Mouse (Mus musculus): ENCODE data around the gene Lrrc28. TPM values are rescaled to one million over a fixed set of nuclear protein-coding genes. Genes with fewer than 3 reads are reported as not detected.

Lrrc28 gene
- 10 to 100 TPM; 19.4 to 24.7 TPM for total RNA-seq (2021)
- 18.6 and 24.1 TPM in 2 replicates for polyA plus RNA-seq (2012; rRNA removed)
- long read RNA-seq, partial matches to known transcripts, result 0 of 16 reads
- long read RNA-seq, other reads (novel, unspliced or antisense), result 12 of 16 reads

GRCm38 (mm10) chr7:67644833-67645680 is at the start of gene Lrrc28:
Gene Lrrc28 (minus strand): TSS chr7:67645268.
- DNase-seq, result peak; percentile 99

DNA sequence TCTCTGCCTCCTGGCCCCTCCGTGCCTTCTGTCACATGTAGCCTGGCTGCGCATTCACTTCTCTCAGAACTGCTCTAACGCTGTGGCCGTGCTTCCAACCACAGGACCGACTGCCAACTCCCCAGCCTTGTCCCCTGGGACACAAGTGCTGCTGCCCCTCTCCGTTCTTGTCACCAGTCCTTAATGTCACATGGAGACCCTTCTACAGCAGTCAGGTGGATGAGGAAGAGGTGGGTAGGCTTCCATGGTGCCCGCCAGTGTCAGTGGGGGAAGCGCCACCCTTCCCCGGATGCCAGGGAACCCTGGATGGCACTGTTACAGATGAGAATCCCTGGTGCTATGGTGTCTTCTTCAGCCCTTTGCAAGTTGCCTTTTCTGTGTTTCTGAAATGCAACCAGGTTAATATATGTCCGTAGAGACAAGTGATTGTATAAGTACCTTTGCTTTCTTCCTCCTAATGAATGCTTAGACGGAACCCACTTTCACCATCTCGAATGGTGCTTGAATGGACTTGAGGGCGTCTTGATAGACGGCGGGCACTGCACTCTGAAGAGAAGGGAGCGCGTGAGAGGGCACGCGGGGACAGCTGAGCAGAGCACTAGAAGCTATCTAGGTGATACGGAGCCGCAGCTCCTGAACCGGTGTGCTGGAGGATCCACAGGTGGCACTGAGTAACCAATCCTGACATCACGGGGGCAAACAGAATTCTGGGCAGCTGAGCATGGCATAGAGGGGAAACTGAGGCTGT is 47.9 kb upstream of the Lrrc28 start:
- no peak for DNase-seq

DNA sequence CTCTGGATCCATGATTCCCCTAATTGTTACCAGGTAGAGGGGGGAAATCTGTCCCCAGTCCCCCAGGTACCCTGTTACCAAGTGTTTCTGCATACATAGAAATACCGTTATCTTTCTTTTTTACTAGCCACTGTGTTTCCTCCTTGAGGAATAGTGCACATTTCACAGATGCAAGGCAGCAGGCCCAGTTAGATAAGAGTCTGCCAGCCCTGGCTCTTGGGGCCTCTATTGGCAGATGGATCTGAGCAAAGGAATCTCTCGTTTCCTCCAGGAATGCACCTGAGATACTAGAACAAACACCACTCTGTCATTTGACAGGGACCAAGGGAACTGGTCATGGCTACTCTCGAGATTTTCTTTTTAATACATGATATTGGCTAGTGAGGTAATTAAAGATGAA is 47.1 kb upstream of the Lrrc28 start:
- no peak for DNase-seq

GRCm38 (mm10) chr7:67691036-67691435 is 46.0 kb upstream of the Lrrc28 start:
- DNase-seq, result peak; percentile 61

GRCm38 (mm10) chr7:67689793-67690192 is 44.7 kb upstream of the Lrrc28 start:
- peak; percentile 51 for DNase-seq

DNA sequence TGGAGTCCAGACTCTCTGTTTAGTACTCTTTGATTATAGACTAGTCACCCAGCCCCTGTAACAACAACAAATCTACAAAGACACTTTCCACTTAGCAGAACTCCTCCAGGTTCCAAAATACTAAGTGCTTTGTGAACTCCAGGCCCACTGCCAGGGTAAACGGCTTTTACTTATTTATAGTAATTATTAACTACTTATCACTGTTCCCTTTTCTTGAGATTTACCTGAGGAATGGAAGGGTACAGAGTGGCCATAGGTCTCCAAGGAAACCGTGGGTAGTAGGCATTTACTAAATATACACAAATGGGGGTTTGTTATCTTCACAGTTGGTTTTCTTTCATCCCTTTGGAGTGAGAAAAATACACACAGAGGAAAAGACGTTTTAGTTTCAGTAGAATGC is 43.2 kb upstream of the Lrrc28 start:
- DNase-seq, result no peak

GRCm38 (mm10) chr7:67686545-67686944 is 41.5 kb upstream of the Lrrc28 start:
- DNase-seq, result no peak

GRCm38 (mm10) chr7:67683006-67683405 is 37.9 kb upstream of the Lrrc28 start:
- no peak for DNase-seq

DNA sequence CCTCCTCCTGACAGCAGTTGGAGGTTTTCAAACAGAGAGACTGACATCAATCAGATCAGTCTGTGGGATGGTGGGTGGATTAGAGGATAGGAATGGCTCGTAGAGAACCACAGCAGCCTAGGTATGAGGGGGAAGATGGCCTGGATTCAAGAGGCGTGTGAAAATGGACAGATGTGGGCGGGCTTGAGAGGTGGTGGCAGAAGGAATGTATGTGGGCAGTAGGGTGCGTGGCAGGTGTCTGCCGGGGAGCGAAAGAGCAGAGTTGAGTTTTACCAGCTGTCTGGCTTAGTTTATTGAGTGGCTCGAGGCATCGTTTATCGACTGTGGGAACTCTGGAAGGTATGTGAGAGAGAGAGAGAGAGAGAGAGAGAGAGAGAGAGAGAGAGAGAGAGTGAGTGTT is 36.0 kb upstream of the Lrrc28 start:
- no peak for DNase-seq

GRCm38 (mm10) chr7:67678878-67679499 is 33.9 kb upstream of the Lrrc28 start:
- no peak for DNase-seq

- no peak for DNase-seq
Measured at GRCm38 (mm10) chr7:67673656-67674055, 28.6 kb upstream of the Lrrc28 start.

DNA sequence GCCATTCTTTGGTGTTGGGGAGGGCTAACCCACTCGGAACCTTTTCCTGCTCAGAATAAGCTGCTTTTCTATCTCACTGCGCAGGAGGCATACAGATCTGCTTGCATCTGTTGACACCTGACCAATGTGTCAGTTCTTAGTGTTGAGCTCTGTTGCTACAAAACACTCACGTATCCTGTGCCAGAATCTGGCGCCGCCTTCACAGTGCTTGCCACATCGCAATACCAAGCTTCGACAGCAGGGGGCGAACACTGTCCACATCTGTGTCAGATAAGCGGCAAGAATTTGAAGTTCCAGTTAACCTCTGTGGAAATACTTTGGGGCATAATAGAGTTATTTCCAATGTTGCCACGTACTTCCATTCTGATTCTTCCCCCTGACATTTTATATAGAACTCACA is 27.6 kb upstream of the Lrrc28 start:
- DNase-seq, result peak; percentile 91

DNA sequence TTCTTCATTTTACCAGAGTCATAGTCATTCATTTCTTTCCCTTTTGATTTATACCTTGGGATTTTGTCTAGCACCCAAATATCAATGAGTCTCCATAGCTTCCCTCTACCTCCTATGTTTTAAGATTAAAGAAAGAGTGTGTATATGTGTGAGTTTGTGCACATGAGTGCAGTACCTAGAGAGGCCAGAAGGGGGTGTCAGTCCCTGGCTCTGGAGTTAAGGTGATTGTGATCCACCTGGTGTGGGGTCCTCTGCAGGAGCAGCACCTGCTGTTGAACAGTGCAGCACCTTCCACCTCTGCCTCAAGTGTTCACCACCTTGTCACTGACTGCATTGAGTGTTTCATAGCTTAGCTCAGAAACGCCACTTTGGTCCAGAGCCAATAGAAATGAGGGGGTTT is 25.9 kb upstream of the Lrrc28 start:
- DNase-seq, result no peak

GRCm38 (mm10) chr7:67663981-67664694 is 19.1 kb upstream of the Lrrc28 start:
- no peak for DNase-seq

DNA sequence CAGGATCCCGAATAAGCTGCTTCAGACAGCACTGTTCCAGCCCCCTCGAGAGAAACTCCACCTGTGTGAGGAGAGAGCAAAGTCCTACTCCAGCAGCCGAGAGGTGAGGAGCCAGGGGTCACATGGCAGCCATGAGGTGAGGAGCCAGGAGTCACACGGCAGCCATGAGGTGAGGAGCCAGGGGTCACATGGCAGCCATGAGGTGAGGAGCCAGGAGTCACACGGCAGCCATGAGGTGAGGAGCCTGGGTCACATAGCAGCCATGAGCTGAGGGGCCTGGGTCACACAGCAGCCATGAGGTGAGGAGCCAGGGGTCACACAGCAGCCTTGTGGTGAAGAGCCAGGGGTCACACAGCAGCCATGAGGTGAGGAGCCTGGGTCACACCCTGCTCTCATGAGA is 17.4 kb upstream of the Lrrc28 start:
- no peak for DNase-seq

- DNase-seq, result no peak
Measured at GRCm38 (mm10) chr7:67658110-67658509, 13.0 kb upstream of the Lrrc28 start.

DNA sequence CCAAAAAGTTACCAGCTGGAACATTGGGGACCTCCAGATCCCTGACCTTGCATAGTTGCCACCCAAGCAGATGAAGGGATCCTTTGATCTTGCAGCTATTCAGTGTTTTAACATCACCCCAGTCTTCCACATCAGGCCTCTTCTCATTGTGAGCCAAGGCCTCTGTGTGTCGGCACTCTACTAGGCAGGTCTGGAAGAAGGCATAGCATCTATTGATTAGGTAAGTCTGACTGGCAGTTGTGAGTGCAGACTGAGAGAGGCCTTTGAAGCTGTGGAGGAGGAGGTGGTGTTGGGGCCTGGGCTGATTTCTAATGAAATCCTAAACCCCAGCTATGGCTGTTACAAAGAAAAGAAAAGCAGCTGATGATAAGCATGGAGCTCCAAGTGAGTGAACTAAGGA is 10.1 kb upstream of the Lrrc28 start:
- DNase-seq, result peak; percentile 53

DNA sequence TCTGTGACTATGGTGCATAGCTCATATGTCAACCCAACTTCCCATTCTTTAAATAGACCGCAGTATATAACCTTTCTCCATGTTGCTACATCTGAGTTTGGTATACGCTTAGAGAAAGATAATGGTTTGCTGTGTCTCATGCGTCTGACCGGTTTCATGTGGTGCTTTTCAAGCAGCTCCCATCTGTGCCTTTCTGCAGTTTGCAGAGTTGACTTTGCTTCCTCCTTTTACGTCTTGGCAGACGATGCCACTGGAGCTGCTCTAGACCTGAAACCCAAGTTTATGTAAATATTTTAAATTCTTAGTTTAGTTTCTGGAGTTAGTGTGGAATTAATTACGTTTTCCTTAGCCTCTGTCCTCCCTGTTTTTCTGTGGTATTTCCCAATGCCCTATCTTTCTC is 9.6 kb upstream of the Lrrc28 start:
- no peak for DNase-seq

DNA sequence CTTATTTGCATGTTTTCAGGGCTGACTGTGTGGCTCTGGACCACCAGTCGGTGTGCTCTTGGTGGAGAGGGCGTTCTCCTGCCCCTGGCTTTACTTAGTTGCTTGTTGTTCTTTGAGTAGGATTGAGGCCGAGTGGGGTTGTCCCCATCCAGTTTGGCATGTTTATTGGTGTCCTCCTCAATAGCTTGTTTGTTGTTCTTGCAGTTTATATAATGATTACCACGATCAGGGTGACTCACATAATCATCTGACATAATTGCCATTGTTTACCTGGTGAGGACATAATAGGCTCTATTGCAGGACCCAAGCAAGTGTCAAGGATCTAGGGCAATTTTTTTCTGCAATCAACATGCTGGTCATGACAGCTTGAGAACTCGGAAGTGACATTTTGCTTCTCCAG is 7.1 kb upstream of the Lrrc28 start:
- no peak for DNase-seq

GRCm38 (mm10) chr7:67648376-67648775 is 3.3 kb upstream of the Lrrc28 start:
- peak; percentile 65 for DNase-seq

DNA sequence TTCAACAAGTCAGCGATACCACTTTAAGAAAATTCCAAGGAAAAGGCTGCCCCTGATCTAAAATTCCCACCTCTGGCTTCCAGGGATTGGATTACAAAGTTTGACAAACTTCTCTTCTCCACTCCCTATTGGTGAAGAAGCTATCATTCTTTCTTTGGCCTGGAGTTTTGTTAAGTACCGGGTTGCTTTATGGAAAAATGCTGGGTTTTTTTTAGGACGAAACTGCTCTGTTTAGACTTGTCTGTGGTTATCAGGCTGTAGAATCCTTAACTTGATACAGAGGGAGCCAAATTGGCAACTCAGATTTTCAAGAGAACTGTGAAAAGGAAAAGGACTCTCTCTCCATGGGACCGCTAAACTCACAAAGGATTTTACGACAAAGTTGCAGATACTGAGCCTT is 2.2 kb upstream of the Lrrc28 start, which contains the start of gene Ttc23:
Gene Ttc23, plus strand, starts transcription at position 134 of the 400 bp plus-strand sequence.
- DNase-seq, result peak; percentile 57

DNA sequence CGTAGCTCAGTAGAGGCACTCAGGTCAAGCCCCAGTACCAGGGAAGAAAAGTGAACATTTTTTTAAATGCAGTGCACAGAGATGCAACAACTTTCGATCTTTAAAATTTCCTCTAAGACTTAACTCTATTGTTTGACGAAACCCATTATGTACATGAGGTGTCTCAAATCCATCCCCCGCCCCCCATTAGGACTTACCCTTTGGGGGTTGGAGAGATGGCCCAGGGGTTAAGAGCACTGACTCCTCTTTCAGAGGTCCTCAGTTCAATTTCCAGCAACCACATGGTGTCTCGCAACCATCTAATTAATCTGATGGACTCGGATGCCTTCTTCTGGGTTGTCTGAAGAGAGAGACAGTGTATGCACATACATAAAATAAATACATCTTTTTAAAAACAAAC is 1.1 kb upstream of the Lrrc28 start:
- DNase-seq, result no peak

Data from adrenal gland, adult 2 months (tissue).